Mouse (Mus musculus) ES-Bruce4 (cell line): ENCODE results near the gene Omp.
A peak's percentile ranks its signal among the peaks of the same experiment; 100 is the strongest.

ENCODE experiments used
- CTCF ChIP-seq: IDR thresholded peaks from one replicate; pipeline ENCODE4 v1.8.1; 2011; ENCODE audit warnings: low read depth, low read length
- EP300 ChIP-seq: IDR thresholded peaks from 2 replicates; pipeline ENCODE4 v1.6.1; 2011; ENCODE audit warnings: low read depth, low read length; ENCODE audit not compliant: insufficient read depth
- POLR2A ChIP-seq: IDR thresholded peaks from one replicate; pipeline ENCODE4 v1.8.1; 2011; ENCODE audit warnings: low read length; ENCODE audit not compliant: insufficient read depth

DNA sequence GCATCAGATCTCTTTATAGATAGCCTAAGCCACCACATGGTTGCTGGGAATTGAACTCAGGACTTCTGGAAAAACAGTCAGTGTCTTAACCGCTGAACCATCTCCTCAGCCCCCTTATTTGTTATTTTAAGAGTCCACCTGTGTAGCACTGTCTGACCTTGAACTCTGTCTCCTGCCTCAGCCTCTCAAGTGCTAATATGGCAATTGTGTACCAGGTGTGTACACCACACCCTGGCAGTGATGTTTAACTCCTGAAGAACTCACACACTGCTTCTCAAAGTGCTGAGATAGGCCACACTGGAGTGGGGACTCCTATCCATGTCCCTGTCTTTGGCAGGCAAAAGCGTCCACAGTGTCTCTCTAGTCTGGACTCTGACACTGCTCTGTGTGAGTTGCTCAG, 43.4 kb upstream of the Omp start:
- TF ChIP-seq CTCF (no peak), EP300 (peak; percentile 72), POLR2A (no peak)
